ENCODE assay signal across 8 mouse cellular contexts in genomic region chr13:49147007-49147857, GRCm38 (mm10). TPM values are rescaled to one million over a fixed set of nuclear protein-coding genes. Genes with fewer than 3 reads are reported as not detected.
DNase-seq lines count a peak whose midpoint lies in the region; ATAC-seq and TF ChIP-seq lines count a peak whose summit lies in the region.

No protein-coding gene starts in this region.

- H3K9ac ChIP-seq in midbrain, embryonic 16.5 days (ENCODE audit: low read depth, low read length): peak overlapping the region; percentile 100

- WGBS in lung, adult 2 months: 1% methylated on average over 98 of the region's 98 CpGs
- WGBS in forebrain, embryonic 10.5 days: under 1% methylated on average over 95 of the region's 98 CpGs
- under 1% methylated on average over 70 of the region's 98 CpGs for WGBS in midbrain, embryonic 16.5 days

- peaks cover 79% of the 10 kb centered on the region for H3K27me3 ChIP-seq in forebrain, embryonic 10.5 days (ENCODE audit: poor library complexity, severe bottlenecking)
- H3K27me3 ChIP-seq in midbrain, embryonic 16.5 days (ENCODE audit: control insufficient read depth, insufficient read depth, low read depth, low read length): no peaks in the 10 kb centered on the region; the same call in none of the 2 replicates

- no peak for TF ChIP-seq POLR2A in lung, adult 2 months (IDR thresholded peaks at IDR 0.05; ENCODE audit: borderline replicate concordance, extremely low read depth, low read depth, low read length)

- DNase-seq in lung, adult 2 months: peak; percentile 29
- no peak for DNase-seq in lung, postnatal 14 days
- peak; percentile 33 for DNase-seq in adrenal gland, postnatal 25 days
- DNase-seq in forebrain, embryonic 10.5 days (ENCODE audit: extremely low spot score, low spot score): peak; percentile 74
- DNase-seq in heart, postnatal 4 days: peak; percentile 53
- DNase-seq in layer of hippocampus, postnatal 14 days (ENCODE audit: low spot score in 2 of 2): peak; percentile 59 to 81
- peak; percentile 23 to 36 for DNase-seq in thymus, postnatal 36 days

- no peaks in the 10 kb centered on the region for H3K9me3 ChIP-seq in forebrain, embryonic 10.5 days
- H3K9me3 ChIP-seq in midbrain, embryonic 16.5 days (replicated peaks; ENCODE audit: control insufficient read depth, low read length, poor library complexity, severe bottlenecking): no peaks in the 10 kb centered on the region

- TF ChIP-seq CTCF in lung, adult 2 months (IDR thresholded peaks at IDR 0.05; ENCODE audit: insufficient read depth, low read length): no peak

- peak overlapping the region; percentile 98 for H3K4me2 ChIP-seq in midbrain, embryonic 16.5 days (ENCODE audit: low read length)

- peak overlapping the region; percentile 32 for H3K4me3 ChIP-seq in lung, adult 2 months (replicated peaks; ENCODE audit: extremely low read depth, low read depth, low read length)
- peak overlapping the region; percentile 88 for H3K4me3 ChIP-seq in forebrain, embryonic 10.5 days
- peak overlapping the region; percentile 90 for H3K4me3 ChIP-seq in midbrain, embryonic 16.5 days (ENCODE audit: low read depth, low read length)

- H3K36me3 ChIP-seq in forebrain, embryonic 10.5 days (replicated peaks): peaks cover 7% of the 10 kb centered on the region; the same call in 1 of the 2 replicates
- no peaks in the 10 kb centered on the region for H3K36me3 ChIP-seq in midbrain, embryonic 16.5 days (ENCODE audit: control insufficient read depth, insufficient read depth, low read length)

- ATAC-seq in midbrain, embryonic 16.5 days: peak; percentile 87

- 0 out of 2 replicates have a peak, but pooled peaks cover 2% of the 10 kb centered on the region for H3K4me1 ChIP-seq in lung, adult 2 months (ENCODE audit: control insufficient read depth, insufficient read depth, low read length)
- H3K4me1 ChIP-seq in forebrain, embryonic 10.5 days: peaks cover 52% of the 10 kb centered on the region
- H3K4me1 ChIP-seq in midbrain, embryonic 16.5 days (ENCODE audit: control insufficient read depth, insufficient read depth, low read length): peaks cover 39% of the 10 kb centered on the region

- peak overlapping the region; percentile 85 for H3K27ac ChIP-seq in forebrain, embryonic 10.5 days
- peak overlapping the region; percentile 95 for H3K27ac ChIP-seq in midbrain, embryonic 16.5 days (ENCODE audit: low read length)

RNA-seq across cellular contexts. Expression of gene Wnk2, which starts 0.6 kb away (rescaled TPM):
- 1.5 and 4.2 TPM in 2 replicates for polyA plus RNA-seq in lung, adult 2 months (2012; rRNA removed)
- 2.4 and 4.2 TPM in 2 replicates for total RNA-seq in adrenal gland, postnatal 25 days (2021)
- polyA plus RNA-seq in forebrain, embryonic 10.5 days (2016; fragmentation: Nextera tagmentation; extraction: Ambion mirVana): 4.2 and 4.5 TPM in 2 replicates
- 10 to 100 TPM; 22.3 to 25.0 TPM for total RNA-seq in heart, postnatal 4 days (2021)
- 10 to 100 TPM; 91.9 to 99.8 TPM for total RNA-seq in layer of hippocampus, postnatal 14 days (2021)
- 20.8 TPM in 2 replicates for polyA plus RNA-seq in midbrain, embryonic 16.5 days (2015; fragmentation: Nextera tagmentation; extraction: Ambion mirVana)

RNA-seq across cellular contexts. Expression of gene Ninj1, which starts 40.1 kb away (rescaled TPM):
- 161 and 222 TPM in 2 replicates for polyA plus RNA-seq in lung, adult 2 months (2012; rRNA removed)
- 47.6 and 55.2 TPM in 2 replicates for total RNA-seq in adrenal gland, postnatal 25 days (2021)
- 22.7 and 24.1 TPM in 2 replicates for polyA plus RNA-seq in forebrain, embryonic 10.5 days (2016; fragmentation: Nextera tagmentation; extraction: Ambion mirVana)
- total RNA-seq in heart, postnatal 4 days (2021): 10 to 100 TPM; 51.3 to 53.5 TPM
- 10 to 100 TPM; 24.4 to 26.4 TPM for total RNA-seq in layer of hippocampus, postnatal 14 days (2021)
- polyA plus RNA-seq in midbrain, embryonic 16.5 days (2015; fragmentation: Nextera tagmentation; extraction: Ambion mirVana): 19.3 and 22.3 TPM in 2 replicates

Comparison
In these comparisons a context has a peak if more than half of its experiments do, and no peak if none do; other contexts are left out.
1. H3K4me3 ChIP-seq: peak in every context shown above with its lines; median percentile 90 in midbrain, embryonic 16.5 days; 88 in forebrain, embryonic 10.5 days; 32 in lung, adult 2 months.